Mouse (Mus musculus) ES-E14 (cell line): ENCODE measurements around the gene Dusp1. TPM values are rescaled to one million over a fixed set of nuclear protein-coding genes. Genes with fewer than 3 reads are reported as not detected.

Source experiments
- DNase-seq: peaks from one replicate; pipeline ENCODE4 v3.0.0-alpha.2; 2013; ENCODE audit warnings: low read depth, low spot score
- H3K27ac ChIP-seq: 2 replicates; pipeline ENCODE4 v1.5.1; 2012; ENCODE audit warnings: low read depth, mild to moderate bottlenecking, low read length, moderate library complexity, mixed read lengths; ENCODE audit not compliant: poor library complexity, insufficient read depth, severe bottlenecking
- H3K36me3 ChIP-seq: 2 replicates; pipeline ENCODE4 v1.6.1; 2012; ENCODE audit warnings: mild to moderate bottlenecking, low read length, moderate library complexity, mixed read lengths; ENCODE audit not compliant: control insufficient read depth, poor library complexity, insufficient read depth, severe bottlenecking
- H3K4me1 ChIP-seq, 2 experiments: fragments of 150-350 bp in 1 of 2; sonication (generic) in 1 of 2; 2 replicates each; pipeline ENCODE4 v1.6.1; 2012; ENCODE audit warnings: low read length in 2 of 2, mild to moderate bottlenecking in 1 of 2, mixed read lengths in 1 of 2; ENCODE audit not compliant: control insufficient read depth in 2 of 2, insufficient read depth in 2 of 2, poor library complexity in 1 of 2
- H3K4me3 ChIP-seq, 2 experiments: fragments of 150-350 bp in 1 of 2; sonication (generic) in 1 of 2; 2 replicates each; pipeline ENCODE4 v1.5.1; 2012; ENCODE audit warnings: low read length in 2 of 2, low read depth in 1 of 2, mild to moderate bottlenecking in 1 of 2, mixed read lengths in 1 of 2; ENCODE audit not compliant: insufficient read depth in 1 of 2, poor library complexity in 1 of 2, severe bottlenecking in 1 of 2
- H3K9ac ChIP-seq: 2 replicates; pipeline ENCODE4 v1.6.1; 2012; ENCODE audit warnings: low read depth, mild to moderate bottlenecking, low read length, mixed read lengths; ENCODE audit not compliant: poor library complexity, insufficient read depth, severe bottlenecking
- H3K9me3 ChIP-seq: fragments of 150-350 bp; sonication (generic); 2 replicates; pipeline ENCODE4 v1.6.1; 2012; ENCODE audit warnings: low read depth, mild to moderate bottlenecking, low read length; ENCODE audit not compliant: control insufficient read depth, insufficient read depth
- CHD2 ChIP-seq: IDR thresholded peaks from 2 replicates; pipeline ENCODE4 v1.6.1; 2014; ENCODE audit warnings: mild to moderate bottlenecking, low read depth, low read length, inconsistent platforms
- HCFC1 ChIP-seq: IDR thresholded peaks from 2 replicates; pipeline ENCODE4 v1.6.1; 2012; ENCODE audit warnings: low read length, inconsistent platforms, borderline replicate concordance; ENCODE audit not compliant: insufficient read depth
- MAFK ChIP-seq: IDR thresholded peaks from 2 replicates; pipeline ENCODE4 v1.6.1; 2014; ENCODE audit warnings: mild to moderate bottlenecking, low read depth, low read length, inconsistent platforms; ENCODE audit not compliant: insufficient read depth
- ZC3H11A ChIP-seq: IDR thresholded peaks from 2 replicates; pipeline ENCODE4 v1.6.1; 2012; ENCODE audit warnings: low read depth, mild to moderate bottlenecking, inconsistent platforms, low read length, borderline replicate concordance
- ZNF384 ChIP-seq: IDR thresholded peaks from 2 replicates; pipeline ENCODE4 v1.6.1; 2012; ENCODE audit warnings: low read depth, low read length, inconsistent platforms
- in situ Hi-C, 2 experiments: fragments of 600-800 bp; cut with MboI; formaldehyde crosslinking; loops; one replicate each; pipeline ENCODE4 v1.15.1; 2025; ENCODE audit warnings: low sequenced_read_pairs in 2 of 2, inconsistent platforms in 1 of 2; ENCODE audit not compliant: unreplicated experiment in 2 of 2
- total RNA-seq: library from RNA; depleted of rRNA; stranded (reverse); fragments of 300-350 nt; gene quantifications from 2 replicates; pipeline ENCODE4 v1.2.3, GENCODE M21; 2012

The Dusp1 gene
- total RNA-seq, 1 experiment, result 21.2 TPM

GRCm38 (mm10) chr17:26567142-26567817 lies 5.4 kb upstream of the Dusp1 start:
- no peak for DNase-seq
- peaks cover 20% of the 10 kb centered on the region; the same call in 1 of the 2 replicates for H3K36me3 ChIP-seq

GRCm38 (mm10) chr17:26564439-26564838 lies 2.5 kb upstream of the Dusp1 start:
- Histone ChIP-seq H3K9ac (no peak overlapping the region; the same call in 1 of the 2 replicates), H3K4me3 (no peak overlapping the region), H3K9me3 (no peaks in the 10 kb centered on the region), H3K4me1 (peaks cover 4 to 18% of the 10 kb centered on the region in 2 experiments; a peak in 1 of 4 replicates), H3K36me3 (peaks cover 12% of the 10 kb centered on the region; the same call in 1 of the 2 replicates), H3K27ac (no peak overlapping the region)
- no peak for DNase-seq
- no peak for TF ChIP-seq HCFC1
- TF ChIP-seq ZC3H11A, result no peak
- TF ChIP-seq CHD2, result no peak
- no peak for TF ChIP-seq ZNF384
- no peak for TF ChIP-seq MAFK
- in situ Hi-C loops, result no loop called here

More at GRCm38 (mm10) chr17:26567142-26567817, 5.4 kb upstream of the Dusp1 start:
- in situ Hi-C loops, result no loop called here
- no peak overlapping the region for H3K4me3 ChIP-seq
- H3K4me1 ChIP-seq, result peaks cover 0 to 16% of the 10 kb centered on the region in 2 experiments; a peak in 1 of 4 replicates
- H3K9me3 ChIP-seq, result no peaks in the 10 kb centered on the region
- TF ChIP-seq MAFK, result no peak
- no peak for TF ChIP-seq HCFC1
- no peak for TF ChIP-seq ZNF384
- no peak for TF ChIP-seq CHD2
- TF ChIP-seq ZC3H11A, result no peak
- no peak overlapping the region for H3K27ac ChIP-seq
- H3K9ac ChIP-seq, result no peak overlapping the region

- in situ Hi-C loops, result no loop called here
- DNase-seq, result no peak
- H3K9me3 ChIP-seq, result no peaks in the 10 kb centered on the region
- no peak overlapping the region for H3K9ac ChIP-seq
- no peak overlapping the region for H3K27ac ChIP-seq
- peaks cover 4 to 18% of the 10 kb centered on the region in 2 experiments; a peak in 1 of 4 replicates for H3K4me1 ChIP-seq
- no peak overlapping the region for H3K4me3 ChIP-seq
- TF ChIP-seq CHD2 (no peak), ZC3H11A (no peak), MAFK (no peak), ZNF384 (no peak), HCFC1 (no peak)
- H3K36me3 ChIP-seq, result peaks cover 12% of the 10 kb centered on the region; the same call in 1 of the 2 replicates
Measured at GRCm38 (mm10) chr17:26563476-26563875, 1.5 kb upstream of the Dusp1 start.

- in situ Hi-C loops, result no loop called here
- Histone ChIP-seq H3K4me1 (peaks cover 4 to 18% of the 10 kb centered on the region in 2 experiments; a peak in 1 of 4 replicates), H3K27ac (no peak overlapping the region), H3K4me3 (peak overlapping the region; percentile 64 to 88), H3K36me3 (peaks cover 10% of the 10 kb centered on the region; the same call in 1 of the 2 replicates), H3K9ac (peak overlapping the region; percentile 82; the same call in 1 of the 2 replicates), H3K9me3 (no peaks in the 10 kb centered on the region)
- no peak for DNase-seq
- TF ChIP-seq ZC3H11A, result no peak
- TF ChIP-seq CHD2, result no peak
- TF ChIP-seq ZNF384, result no peak
- TF ChIP-seq HCFC1, result no peak
- no peak for TF ChIP-seq MAFK
Measured at GRCm38 (mm10) chr17:26562292-26562691, 364 bp upstream of the Dusp1 start.

- Histone ChIP-seq H3K4me3 (peak within 1 kb of the TSS; percentile 64 to 88), H3K9ac (peak within 1 kb of the TSS; percentile 82)
Measured at GRCm38 (mm10) chr17:26561290-26561640, 663 bp downstream of the Dusp1 start, which contains the start of gene Ergic1. Ergic1 (plus strand) TSS chr17:26561489.

More at GRCm38 (mm10) chr17:26561290-26561640, 663 bp downstream of the Dusp1 start, which contains the start of gene Ergic1:
- peaks cover 10% of the 10 kb centered on the region; the same call in 1 of the 2 replicates for H3K36me3 ChIP-seq
- DNase-seq, result no peak
- H3K27ac ChIP-seq, result 0 out of 2 replicates have a peak within 1 kb of the TSS, but pooled peaks have one; percentile 31
- in situ Hi-C loops, result no loop called here
- TF ChIP-seq MAFK (no peak), CHD2 (no peak), ZC3H11A (no peak), ZNF384 (no peak), HCFC1 (no peak)
- no peaks in the 10 kb centered on the region for H3K9me3 ChIP-seq
- peaks cover 4 to 18% of the 10 kb centered on the region in 2 experiments; a peak in 1 of 4 replicates for H3K4me1 ChIP-seq
